Mouse (Mus musculus) embryonic facial prominence, embryonic 10.5 days (tissue): ENCODE results near the gene Gabbr2. TPM values are rescaled to one million over a fixed set of nuclear protein-coding genes. Genes with fewer than 3 reads are reported as not detected.

ENCODE experiments used
- DNase-seq: peaks from one replicate; pipeline ENCODE4 v3.0.0-alpha.2; 2017; ENCODE audit warnings: low spot score
- H3K27ac ChIP-seq: fragments of 300-500 bp; sonication (generic); replicated peaks from 2 replicates; pipeline ENCODE4 v1.5.1; 2016; ENCODE audit warnings: mild to moderate bottlenecking
- H3K27me3 ChIP-seq: fragments of 300-500 bp; sonication (generic); replicated peaks from 2 replicates; pipeline ENCODE4 v1.6.1; 2016; ENCODE audit warnings: low read depth, mild to moderate bottlenecking; ENCODE audit not compliant: poor library complexity, severe bottlenecking
- H3K36me3 ChIP-seq: fragments of 300-500 bp; sonication (generic); replicated peaks from 2 replicates; pipeline ENCODE4 v1.6.1; 2016; ENCODE audit warnings: mild to moderate bottlenecking, moderate library complexity
- H3K4me1 ChIP-seq: fragments of 300-500 bp; sonication (generic); 2 replicates; pipeline ENCODE4 v1.6.1; 2016
- H3K4me3 ChIP-seq: fragments of 300-500 bp; sonication (generic); 2 replicates; pipeline ENCODE4 v1.5.1; 2016; ENCODE audit warnings: mild to moderate bottlenecking, moderate library complexity
- H3K9me3 ChIP-seq: fragments of 300-500 bp; sonication (generic); 2 replicates; pipeline ENCODE4 v1.6.1; 2016; ENCODE audit warnings: mild to moderate bottlenecking
- WGBS: fragments of 180-500 bp; shearing (Covaris S2); methylation state at CpG from one replicate; pipeline ENCODE4 v1.1.7; 2016; 5-methylcytosine and 5-hydroxymethylcytosine counted together
- polyA plus RNA-seq: library from polyadenylated mRNA; unstranded; fragments of >200 nt; fragmentation: Nextera tagmentation; extraction: Ambion mirVana; gene quantifications from 2 replicates; pipeline ENCODE4 v1.2.1, GENCODE M21; 2016

The Gabbr2 gene
- polyA plus RNA-seq, 1 experiment from 2014 or later = 0.30 TPM

DNA sequence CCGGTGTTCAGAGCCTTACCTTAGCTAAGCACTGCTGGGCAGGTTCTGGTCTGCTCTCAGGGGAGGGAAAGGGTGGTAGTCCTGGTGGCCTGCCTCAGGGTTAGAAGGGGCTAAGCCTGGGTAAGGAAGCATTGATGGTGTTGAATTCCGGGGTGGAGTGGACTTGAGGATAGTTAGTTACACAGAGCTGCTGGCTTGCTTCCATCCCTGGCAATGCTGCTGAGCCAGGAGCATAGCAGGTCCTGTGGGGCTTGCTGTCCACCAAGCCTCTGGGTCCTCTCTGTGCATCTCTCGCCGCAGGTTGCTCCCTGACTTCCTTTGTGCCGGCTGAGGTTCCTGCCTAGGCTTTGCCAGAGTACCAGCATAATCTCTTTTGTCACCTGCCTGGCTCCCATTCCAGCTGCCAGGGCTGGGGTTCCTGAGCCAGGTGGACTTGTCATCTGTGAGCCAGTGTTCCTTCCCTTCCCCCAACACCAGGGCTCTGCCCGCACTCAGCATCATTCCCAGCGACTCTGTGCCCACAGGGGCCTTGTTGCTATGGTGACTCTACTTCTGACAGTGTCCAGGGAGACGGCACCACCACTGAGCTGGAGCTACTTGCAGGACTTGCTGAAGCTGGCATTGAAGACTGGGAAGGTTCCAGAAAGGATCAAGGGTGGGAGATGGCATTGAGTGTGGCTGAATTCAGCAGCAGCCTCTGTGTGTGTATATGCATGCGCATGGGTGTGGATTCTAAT is 262.2 kb downstream of the Gabbr2 start:
- Histone ChIP-seq H3K9me3 (no peaks in the 10 kb centered on the region), H3K27me3 (peaks cover 6% of the 10 kb centered on the region; the same call in 1 of the 2 replicates), H3K27ac (no peak overlapping the region), H3K4me1 (peaks cover 34% of the 10 kb centered on the region), H3K4me3 (no peak overlapping the region), H3K36me3 (no peaks in the 10 kb centered on the region)
- DNase-seq = no peak
- WGBS = 52% methylated on average over 9 of the region's 9 CpGs

DNA sequence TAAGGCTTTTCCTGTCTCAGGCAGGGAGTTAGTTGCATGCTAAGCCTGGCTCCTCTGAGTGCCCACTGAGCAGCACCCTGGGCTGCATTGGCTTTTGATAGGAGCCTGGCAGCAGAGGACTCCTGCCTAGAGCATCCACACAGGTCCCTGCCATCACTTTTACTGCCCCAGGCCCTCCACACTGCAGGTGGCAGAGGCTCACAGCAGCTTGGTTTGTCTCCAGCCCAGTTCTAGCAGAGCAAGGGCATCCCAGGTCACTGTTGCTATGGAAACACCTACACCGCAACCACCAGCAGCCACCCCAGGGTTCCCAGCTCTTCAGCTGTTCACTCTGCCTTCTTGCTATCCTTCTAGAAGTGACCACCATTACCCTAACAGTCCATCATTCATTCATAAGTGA is 263.4 kb downstream of the Gabbr2 start:
- Histone ChIP-seq H3K27me3 (no peaks in the 10 kb centered on the region), H3K9me3 (no peaks in the 10 kb centered on the region), H3K36me3 (no peaks in the 10 kb centered on the region), H3K27ac (no peak overlapping the region), H3K4me1 (peaks cover 34% of the 10 kb centered on the region), H3K4me3 (no peak overlapping the region)
- WGBS = 35% methylated on average over 1 of the region's 1 CpGs
- DNase-seq = no peak

DNA sequence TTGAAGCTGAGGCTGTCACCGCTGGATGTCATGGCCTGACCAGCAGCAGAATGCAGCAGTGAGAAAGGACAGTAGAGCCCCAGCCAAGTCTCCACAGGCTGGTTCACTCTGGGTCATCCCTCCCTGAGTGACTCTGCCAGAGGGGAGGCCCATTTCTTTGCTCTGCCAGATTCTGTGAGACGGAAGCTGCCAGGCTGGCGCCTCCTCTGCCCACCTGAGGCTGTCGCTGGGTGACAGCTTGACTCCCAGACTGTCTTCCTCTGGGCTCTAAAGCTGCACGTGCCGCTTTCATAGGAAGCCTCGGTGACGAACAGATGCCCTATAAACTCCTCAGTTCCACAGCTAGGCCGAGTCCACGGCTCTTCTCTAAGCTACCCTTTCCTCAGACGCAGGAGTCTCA is 264.5 kb downstream of the Gabbr2 start:
- WGBS = 83% methylated on average over 11 of the region's 11 CpGs
- Histone ChIP-seq H3K36me3 (no peaks in the 10 kb centered on the region), H3K27ac (no peak overlapping the region), H3K27me3 (no peaks in the 10 kb centered on the region), H3K4me1 (peaks cover 32% of the 10 kb centered on the region), H3K4me3 (no peak overlapping the region), H3K9me3 (no peaks in the 10 kb centered on the region)
- no peak for DNase-seq

DNA sequence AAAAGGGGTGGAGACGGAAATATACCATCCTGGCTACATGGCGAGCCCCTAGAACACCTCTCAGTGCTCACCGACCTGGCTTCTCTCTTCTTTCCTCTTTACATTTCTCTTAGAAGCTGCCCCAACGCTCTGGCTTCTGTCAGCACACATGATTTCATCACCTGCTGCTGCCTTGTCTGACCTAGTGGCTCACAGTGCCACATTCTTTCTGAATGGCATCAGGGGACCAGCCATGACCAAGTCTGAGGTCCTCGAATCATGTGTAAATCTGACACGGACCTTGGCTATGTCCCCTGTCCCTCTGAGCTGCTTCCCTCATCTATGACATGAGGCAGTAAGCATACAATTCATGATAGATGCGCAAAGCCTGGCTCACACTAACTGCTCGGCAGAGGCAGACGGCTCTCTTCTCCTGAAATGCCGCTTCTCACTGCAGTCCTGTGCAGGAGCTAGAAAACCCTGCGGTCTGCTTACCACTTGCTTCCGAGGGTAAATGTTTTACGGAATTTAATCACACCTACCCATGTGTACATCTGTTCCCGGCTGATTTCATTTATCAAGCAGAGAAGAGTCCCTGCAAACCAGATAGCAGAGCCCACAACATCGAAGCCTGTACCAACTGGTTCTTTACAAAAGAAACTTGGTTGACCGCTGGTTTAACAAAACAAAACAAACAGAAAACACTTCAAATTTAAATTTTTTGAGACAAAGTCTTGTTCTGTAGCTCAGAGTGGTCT is 270.7 kb downstream of the Gabbr2 start:
- H3K9me3 ChIP-seq = no peaks in the 10 kb centered on the region
- no peaks in the 10 kb centered on the region for H3K36me3 ChIP-seq
- H3K4me3 ChIP-seq = no peak overlapping the region
- no peak overlapping the region; the same call in 1 of the 2 replicates for H3K27ac ChIP-seq
- peaks cover 7% of the 10 kb centered on the region; the same call in 1 of the 2 replicates for H3K27me3 ChIP-seq
- no peak for DNase-seq
- peaks cover 27% of the 10 kb centered on the region for H3K4me1 ChIP-seq
- 90% methylated on average over 16 of the region's 16 CpGs for WGBS

DNA sequence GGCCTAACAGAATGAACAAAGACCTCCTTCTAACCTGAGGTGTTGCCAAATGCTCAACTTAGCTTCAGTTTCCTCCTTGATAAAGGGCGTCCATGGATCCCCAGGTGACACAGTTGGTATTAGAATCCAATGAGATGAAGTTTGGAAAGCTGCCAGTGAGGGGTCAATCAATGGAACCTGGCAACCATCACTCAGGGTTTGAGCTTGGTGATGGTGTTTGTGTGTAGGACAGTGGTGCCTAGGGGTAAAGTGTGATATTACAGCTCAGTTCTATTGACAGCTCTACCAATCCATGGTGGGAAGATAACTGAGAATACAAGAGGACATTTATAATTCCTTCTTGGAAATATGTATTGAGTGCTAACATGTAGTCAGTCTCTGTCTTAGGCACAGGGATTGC is 271.6 kb downstream of the Gabbr2 start:
- H3K9me3 ChIP-seq = no peaks in the 10 kb centered on the region
- H3K36me3 ChIP-seq = no peaks in the 10 kb centered on the region
- peaks cover 7% of the 10 kb centered on the region; the same call in 1 of the 2 replicates for H3K27me3 ChIP-seq
- H3K4me1 ChIP-seq = peaks cover 28% of the 10 kb centered on the region
- H3K4me3 ChIP-seq = no peak overlapping the region
- no peak overlapping the region for H3K27ac ChIP-seq
- 63% methylated on average over 1 of the region's 1 CpGs for WGBS
- DNase-seq = no peak

DNA sequence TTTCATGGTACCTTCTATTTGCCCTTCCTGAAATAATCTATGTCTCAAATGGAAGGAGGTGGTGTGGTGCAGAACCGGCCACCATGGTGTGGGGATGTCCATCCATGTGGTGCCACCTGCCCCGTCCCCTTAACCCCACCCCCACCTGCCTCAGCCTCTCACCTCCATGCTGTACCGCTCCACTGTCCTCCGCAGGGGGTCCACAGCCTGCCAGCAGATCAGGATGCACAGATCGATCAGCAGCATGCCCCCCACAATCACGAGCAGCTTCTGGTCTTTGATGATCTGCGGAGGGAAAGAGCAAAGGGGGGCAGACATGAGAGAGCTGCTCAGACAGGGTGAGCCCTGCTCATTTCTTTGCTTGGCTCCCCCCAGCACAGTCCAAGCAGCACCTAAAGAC is 273.0 kb downstream of the Gabbr2 start:
- WGBS = 28% methylated on average over 7 of the region's 7 CpGs

DNA sequence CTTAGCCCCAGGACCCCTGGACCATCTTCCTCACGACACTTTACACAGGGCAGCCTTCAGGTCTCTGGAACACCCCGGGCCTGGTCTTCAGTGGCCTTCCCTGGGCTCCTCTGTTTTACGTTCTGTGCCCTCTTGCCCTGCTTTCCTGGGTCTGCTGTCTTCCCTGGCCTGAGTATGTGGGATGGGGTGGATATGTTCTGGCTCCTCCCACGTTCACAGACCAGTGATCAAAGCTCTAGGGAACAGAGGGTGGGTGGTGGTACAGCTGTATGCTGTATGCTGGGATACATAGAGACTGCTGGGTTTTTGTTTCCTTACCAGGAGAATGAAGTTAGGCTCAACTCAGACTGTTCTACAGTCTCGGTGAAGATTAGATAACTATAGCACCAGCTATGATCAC is 274.5 kb downstream of the Gabbr2 start:
- Histone ChIP-seq H3K4me3 (no peak overlapping the region), H3K4me1 (peaks cover 28% of the 10 kb centered on the region), H3K36me3 (no peaks in the 10 kb centered on the region), H3K27me3 (peaks cover 7% of the 10 kb centered on the region; the same call in 1 of the 2 replicates), H3K9me3 (no peaks in the 10 kb centered on the region), H3K27ac (no peak overlapping the region)
- no peak for DNase-seq
- WGBS = 40% methylated on average over 5 of the region's 5 CpGs

More for the DNA sequence above, 273.0 kb downstream of the Gabbr2 start:
- Histone ChIP-seq H3K4me3 (no peak overlapping the region), H3K4me1 (peaks cover 28% of the 10 kb centered on the region), H3K27me3 (peaks cover 7% of the 10 kb centered on the region; the same call in 1 of the 2 replicates), H3K27ac (no peak overlapping the region), H3K9me3 (no peaks in the 10 kb centered on the region), H3K36me3 (no peaks in the 10 kb centered on the region)
- no peak for DNase-seq

DNA sequence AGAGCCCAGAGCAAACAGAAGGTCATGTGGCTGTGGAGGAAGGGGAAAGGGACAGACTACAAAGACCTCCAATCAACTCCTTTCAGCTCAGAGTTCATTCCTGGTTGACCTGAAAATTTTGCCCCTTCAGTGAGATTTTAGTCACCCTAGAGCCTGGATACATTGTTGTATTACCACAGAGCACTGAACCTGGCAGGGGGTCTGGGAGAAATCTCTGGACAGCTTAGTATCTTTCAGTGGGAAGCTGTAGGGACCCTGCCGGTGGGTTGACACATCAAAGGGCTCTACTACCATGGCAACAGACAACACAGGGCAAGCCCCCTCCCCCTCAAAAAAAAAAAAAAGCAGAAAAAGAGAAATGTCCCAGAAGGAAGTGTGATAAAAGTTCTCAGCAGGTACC is 275.3 kb downstream of the Gabbr2 start:
- Histone ChIP-seq H3K9me3 (no peaks in the 10 kb centered on the region), H3K4me1 (peaks cover 28% of the 10 kb centered on the region), H3K27ac (no peak overlapping the region), H3K4me3 (no peak overlapping the region), H3K36me3 (no peaks in the 10 kb centered on the region), H3K27me3 (peaks cover 7% of the 10 kb centered on the region; the same call in 1 of the 2 replicates)
- WGBS = 17% methylated on average over 1 of the region's 1 CpGs
- no peak for DNase-seq

DNA sequence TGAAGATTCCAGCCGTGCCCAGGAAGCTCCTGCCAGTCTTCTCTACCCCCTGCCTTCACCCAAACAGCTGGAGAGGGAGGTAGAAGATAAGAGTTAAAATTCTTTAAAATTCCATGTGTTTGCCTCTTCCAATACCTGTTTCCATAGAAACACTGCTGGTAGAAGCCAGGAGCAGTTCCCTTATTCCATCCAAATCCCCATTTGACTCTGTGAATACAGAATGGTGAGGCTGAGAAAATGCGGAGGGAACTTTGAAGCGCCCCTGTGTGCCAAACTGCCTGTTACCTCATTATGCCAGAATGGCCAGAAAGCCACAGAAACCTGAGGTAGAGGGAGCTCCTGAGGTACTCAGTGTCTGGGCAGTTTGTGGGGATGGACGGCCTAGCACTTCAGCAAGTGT is 281.1 kb downstream of the Gabbr2 start:
- DNase-seq = no peak
- H3K36me3 ChIP-seq = no peaks in the 10 kb centered on the region
- WGBS = 60% methylated on average over 4 of the region's 4 CpGs
- no peak overlapping the region for H3K4me3 ChIP-seq
- peaks cover 3% of the 10 kb centered on the region for H3K4me1 ChIP-seq
- H3K9me3 ChIP-seq = no peaks in the 10 kb centered on the region
- H3K27me3 ChIP-seq = no peaks in the 10 kb centered on the region
- no peak overlapping the region for H3K27ac ChIP-seq

DNA sequence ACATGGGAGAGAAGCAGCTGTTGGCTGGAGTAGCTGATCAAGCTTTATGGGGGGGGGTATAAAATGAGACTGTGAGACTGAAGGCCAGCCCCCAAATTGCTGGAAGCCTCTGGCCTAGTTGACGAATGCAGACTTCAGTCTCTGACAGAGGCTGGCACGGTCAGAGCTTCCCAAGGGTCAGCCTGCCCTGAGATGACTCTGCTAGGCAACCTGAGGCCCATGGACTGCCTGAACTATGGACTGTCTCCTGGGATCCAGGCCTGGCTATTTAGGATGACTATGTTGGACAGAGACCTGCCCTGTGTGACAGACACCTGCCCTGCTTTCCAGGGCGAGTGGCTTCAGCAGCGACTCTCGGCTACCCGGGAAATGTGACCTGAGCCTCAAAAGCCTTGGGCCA is 281.7 kb downstream of the Gabbr2 start:
- no peak overlapping the region for H3K4me3 ChIP-seq
- DNase-seq = no peak
- H3K4me1 ChIP-seq = peaks cover 3% of the 10 kb centered on the region
- no peaks in the 10 kb centered on the region for H3K36me3 ChIP-seq
- no peaks in the 10 kb centered on the region for H3K9me3 ChIP-seq
- no peak overlapping the region for H3K27ac ChIP-seq
- WGBS = 62% methylated on average over 6 of the region's 6 CpGs
- H3K27me3 ChIP-seq = no peaks in the 10 kb centered on the region

DNA sequence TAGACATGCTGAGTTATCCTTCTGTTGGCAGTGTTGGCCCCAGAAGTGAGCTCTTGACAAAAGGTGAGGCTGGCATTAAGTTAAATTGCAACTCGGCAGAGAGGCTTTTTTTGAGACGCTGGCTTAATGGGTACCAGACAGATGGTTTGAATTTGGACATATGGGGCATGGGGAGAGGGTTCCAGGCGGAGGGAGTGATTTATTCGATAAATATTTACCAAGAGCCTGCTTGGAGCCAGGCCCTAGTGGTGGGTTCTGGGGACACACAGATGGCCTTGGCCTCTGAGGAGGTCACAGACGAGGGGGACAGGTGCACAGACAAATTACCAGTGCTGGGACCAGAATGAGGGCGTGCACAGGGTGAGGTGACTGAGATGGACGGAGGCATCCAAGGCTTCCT is 282.2 kb downstream of the Gabbr2 start:
- H3K27ac ChIP-seq = no peak overlapping the region
- WGBS = 63% methylated on average over 7 of the region's 7 CpGs
- H3K4me3 ChIP-seq = no peak overlapping the region
- peaks cover 3% of the 10 kb centered on the region for H3K4me1 ChIP-seq
- DNase-seq = no peak
- no peaks in the 10 kb centered on the region for H3K27me3 ChIP-seq
- no peaks in the 10 kb centered on the region for H3K36me3 ChIP-seq
- H3K9me3 ChIP-seq = no peaks in the 10 kb centered on the region

DNA sequence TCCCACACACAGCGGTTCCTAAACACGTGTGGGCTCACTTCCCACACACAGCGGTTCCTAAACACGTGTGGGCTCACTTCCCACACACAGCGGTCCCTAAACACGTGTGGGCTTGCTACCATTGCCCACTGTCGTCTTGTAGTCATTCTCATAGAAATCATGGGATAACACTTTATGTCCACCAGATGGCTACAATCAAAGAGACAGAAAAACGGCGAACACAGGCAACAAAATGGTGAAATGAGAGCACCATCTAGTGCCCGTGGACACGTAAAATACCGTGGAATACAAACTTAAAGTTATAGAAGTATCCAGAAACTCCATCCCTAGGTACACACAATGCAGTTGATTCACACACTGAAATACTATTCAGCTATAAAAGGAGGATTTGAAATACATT is 285.9 kb downstream of the Gabbr2 start:
- Histone ChIP-seq H3K4me1 (peaks cover 3% of the 10 kb centered on the region), H3K9me3 (no peaks in the 10 kb centered on the region), H3K27ac (no peak overlapping the region), H3K4me3 (no peak overlapping the region), H3K27me3 (no peaks in the 10 kb centered on the region), H3K36me3 (no peaks in the 10 kb centered on the region)
- WGBS = 82% methylated on average over 12 of the region's 12 CpGs
- DNase-seq = no peak

DNA sequence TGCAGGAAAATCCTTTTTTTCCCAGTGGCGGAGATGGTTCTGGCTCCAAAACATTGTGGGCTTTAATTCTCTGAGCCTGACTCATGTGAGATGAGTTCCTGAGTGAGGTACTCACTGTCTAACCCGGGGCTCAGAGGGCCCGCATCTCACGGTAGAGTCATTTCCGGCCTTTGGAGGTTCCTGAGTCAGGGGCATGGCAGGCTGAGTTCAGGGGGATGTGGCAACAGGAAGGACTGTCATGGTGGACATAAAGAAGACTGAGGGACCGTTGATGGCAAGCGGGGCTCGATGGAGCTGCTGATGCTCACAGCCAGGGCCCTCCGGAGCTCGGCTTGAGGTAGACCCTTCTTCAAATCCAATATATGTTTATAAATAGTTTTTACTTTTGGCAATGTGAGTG is 288.5 kb downstream of the Gabbr2 start:
- Histone ChIP-seq H3K9me3 (no peaks in the 10 kb centered on the region), H3K4me1 (no peaks in the 10 kb centered on the region), H3K36me3 (no peaks in the 10 kb centered on the region), H3K27me3 (no peaks in the 10 kb centered on the region), H3K4me3 (no peak overlapping the region), H3K27ac (no peak overlapping the region)
- 92% methylated on average over 10 of the region's 10 CpGs for WGBS
- DNase-seq = no peak
